Mouse (Mus musculus): ENCODE measurements around the gene Gm17387. TPM values are rescaled to one million over a fixed set of nuclear protein-coding genes. Genes with fewer than 3 reads are reported as not detected.
A peak's percentile ranks its signal among the peaks of the same experiment; 100 is the strongest.

Gene Gm17387
- total RNA-seq, 2 experiments from 2014 or later, result not detected

GRCm38 (mm10) chr7:141047581-141048225, 18.8 kb downstream of the Gm17387 start:
- DNase-seq (ENCODE audit: low spot score in 2 of 2), result peak in 1 of 2 experiments; percentile 29

- DNase-seq (ENCODE audit: low spot score in 2 of 2), result peak; percentile 82 to 84
These were observed 19.6 kb downstream of the Gm17387 start for GRCm38 (mm10) chr7:141048226-141049218.

GRCm38 (mm10) chr7:141049326-141049725, 20.4 kb downstream of the Gm17387 start:
- no peak for DNase-seq (ENCODE audit: low spot score in 2 of 2)

GRCm38 (mm10) chr7:141051060-141051685, 22.2 kb downstream of the Gm17387 start:
- no peak for DNase-seq (ENCODE audit: low spot score in 2 of 2)

GRCm38 (mm10) chr7:141052016-141052415, 23.1 kb downstream of the Gm17387 start:
- DNase-seq (ENCODE audit: low spot score in 2 of 2), result no peak

- no peak for DNase-seq (ENCODE audit: low spot score in 2 of 2)
These were observed 23.5 kb downstream of the Gm17387 start for GRCm38 (mm10) chr7:141052421-141052820.

GRCm38 (mm10) chr7:141055785-141056184, 26.9 kb downstream of the Gm17387 start:
- no peak for DNase-seq (ENCODE audit: low spot score in 2 of 2)

- DNase-seq (ENCODE audit: low spot score in 2 of 2), result no peak
These were observed 28.0 kb downstream of the Gm17387 start for GRCm38 (mm10) chr7:141056976-141057375.

GRCm38 (mm10) chr7:141057541-141057940, 28.6 kb downstream of the Gm17387 start:
- no peak for DNase-seq (ENCODE audit: low spot score in 2 of 2)

GRCm38 (mm10) chr7:141058601-141059341, 29.8 kb downstream of the Gm17387 start:
- DNase-seq (ENCODE audit: low spot score in 2 of 2), result no peak

GRCm38 (mm10) chr7:141059929-141060328, 31.0 kb downstream of the Gm17387 start:
- DNase-seq (ENCODE audit: low spot score in 2 of 2), result no peak

- DNase-seq (ENCODE audit: low spot score in 2 of 2), result peak in 1 of 2 experiments; percentile 32
These were observed 31.7 kb downstream of the Gm17387 start, which contains the start of gene B4galnt4 for GRCm38 (mm10) chr7:141060426-141061242. TSS of gene B4galnt4 (plus strand) at chr7:141061104.

- DNase-seq (ENCODE audit: low spot score in 2 of 2), result no peak
These were observed 32.4 kb downstream of the Gm17387 start for GRCm38 (mm10) chr7:141061269-141061692.

GRCm38 (mm10) chr7:141062525-141062924, 33.6 kb downstream of the Gm17387 start:
- no peak for DNase-seq (ENCODE audit: low spot score in 2 of 2)

- no peak for DNase-seq (ENCODE audit: low spot score in 2 of 2)
These were observed 34.4 kb downstream of the Gm17387 start for GRCm38 (mm10) chr7:141063353-141063752.

- DNase-seq (ENCODE audit: low spot score in 2 of 2), result no peak
These were observed 35.2 kb downstream of the Gm17387 start for GRCm38 (mm10) chr7:141064175-141064574.

- DNase-seq (ENCODE audit: low spot score in 2 of 2), result no peak
These were observed 35.6 kb downstream of the Gm17387 start for GRCm38 (mm10) chr7:141064576-141064975.

- no peak for DNase-seq (ENCODE audit: low spot score in 2 of 2)
These were observed 39.4 kb downstream of the Gm17387 start for GRCm38 (mm10) chr7:141068351-141068750.

GRCm38 (mm10) chr7:141070058-141070862, 41.3 kb downstream of the Gm17387 start:
- peak in 1 of 2 experiments; percentile 45 for DNase-seq (ENCODE audit: low spot score in 2 of 2)
